Mouse (Mus musculus) CH12.LX (cell line): ENCODE data around the gene Slc25a33.

Experiments
- CTCF ChIP-seq, 2 experiments: IDR thresholded peaks in 1 of 2; conservative IDR thresholded peaks in 1 of 2; 2 replicates each; pipeline ENCODE4 v1.5.1; 2011 to 2012; ENCODE audit warnings: low read depth in 2 of 2, low read length in 2 of 2, improper control_type of control experiment in 1 of 2, inconsistent platforms in 1 of 2, mild to moderate bottlenecking in 1 of 2, moderate library complexity in 1 of 2
- TCF12 ChIP-seq: IDR thresholded peaks from 2 replicates; pipeline ENCODE4 v1.6.1; 2014; ENCODE audit warnings: low read depth, mild to moderate bottlenecking, inconsistent platforms, low read length, improper control_type of control experiment

- TF ChIP-seq TCF12 (no peak), CTCF (conservative IDR thresholded peaks at IDR 0.05 in 1 of 2, IDR thresholded peaks at IDR 0.05 in 1 of 2; ENCODE audit: low read depth in 2 of 2, low read length in 2 of 2) (no peak)
These were observed 18.2 kb upstream of the Slc25a33 start for GRCm38 (mm10) chr4:149792159-149792800.
